Mouse (Mus musculus): ENCODE data around the gene Zfp341. TPM values are rescaled to one million over a fixed set of nuclear protein-coding genes. Genes with fewer than 3 reads are reported as not detected.

Gene Zfp341
- total and polyA plus RNA-seq, 3 experiments: 0.58 to 4.4 (median 1.6) TPM

GRCm38 (mm10) chr2:154603638-154604153, 9.4 kb upstream of the Zfp341 start, which contains the start of gene Pxmp4 (continued):
- TF ChIP-seq USF2 (conservative IDR thresholded peaks at IDR 0.05; ENCODE audit: low read depth, low read length): no peak
- no peak for TF ChIP-seq MAX (IDR thresholded peaks at IDR 0.05; ENCODE audit: low read length)
- TF ChIP-seq SMC3 (IDR thresholded peaks at IDR 0.05; ENCODE audit: low read depth, low read length): no peak
- no peak for TF ChIP-seq NELFE (IDR thresholded peaks at IDR 0.05; ENCODE audit: low read depth, low read length)
- TF ChIP-seq KAT2A (IDR thresholded peaks at IDR 0.05; ENCODE audit: insufficient replicate concordance, low read length): no peak
- TF ChIP-seq E2F4 (IDR thresholded peaks at IDR 0.05; ENCODE audit: insufficient replicate concordance, low read depth, low read length): no peak
- no peak for TF ChIP-seq ZC3H11A (IDR thresholded peaks at IDR 0.05; ENCODE audit: low read depth, low read length)
- TF ChIP-seq ZMIZ1 (IDR thresholded peaks at IDR 0.05; ENCODE audit: low read depth, low read length): no peak; the same call in 1 of the 2 replicates

- peaks cover 14 to 16% of the 10 kb centered on the region in 2 experiments for H3K4me1 ChIP-seq (ENCODE audit: control insufficient read depth in 1 of 2, insufficient read depth in 2 of 2)
- H3K9ac ChIP-seq (ENCODE audit: insufficient read depth, low read depth): peak overlapping the region; percentile 53
- no peaks in the 10 kb centered on the region for H3K9me3 ChIP-seq (replicated peaks; ENCODE audit: low read length)
- H3K27me3 ChIP-seq (replicated peaks): peaks cover 22% of the 10 kb centered on the region
- no peaks in the 10 kb centered on the region for H3K79me2 ChIP-seq (replicated peaks; ENCODE audit: control insufficient read depth, extremely low read depth, insufficient read depth, poor library complexity, severe bottlenecking)
- peak overlapping the region; percentile 98 for H3K4me2 ChIP-seq (ENCODE audit: insufficient read depth, low read depth, poor library complexity, severe bottlenecking)
- in situ Hi-C loops (cut with MboI; ENCODE audit: low pct_ligation_motif_present, low pct_unique_long_range_greater_than_20kb, low sequenced_read_pairs) (no loop called here), dilution Hi-C loops (cut with MboI; ENCODE audit: extremely low pct_ligation_motif_present, extremely low pct_unique_long_range_greater_than_20kb, low sequenced_read_pairs) (no loop called here)
- H3K27ac ChIP-seq (ENCODE audit: insufficient read depth, low read depth): no peak overlapping the region
- peaks cover 0 to 2% of the 10 kb centered on the region in 2 experiments for H3K36me3 ChIP-seq (replicated peaks in 1 of 2; ENCODE audit: control insufficient read depth in 1 of 2, insufficient read depth in 1 of 2, low read length in 1 of 2)
- DNase-seq (ENCODE audit: extremely low read depth): no peak
- H3K4me3 ChIP-seq (replicated peaks in 1 of 3; ENCODE audit: low read depth in 2 of 3, low read length in 2 of 3, poor library complexity in 1 of 3): peak overlapping the region; percentile 41 to 76 (median 54)
- TF ChIP-seq NELFE (IDR thresholded peaks at IDR 0.05; ENCODE audit: low read depth, low read length): no peak
- no peak for TF ChIP-seq HCFC1 (IDR thresholded peaks at IDR 0.05; ENCODE audit: low read depth, low read length)
- no peak for TF ChIP-seq MYC (IDR thresholded peaks at IDR 0.05; ENCODE audit: low read depth, low read length)
- no peak for TF ChIP-seq E2F4 (IDR thresholded peaks at IDR 0.05; ENCODE audit: insufficient replicate concordance, low read depth, low read length)
- no peak for TF ChIP-seq SIN3A (IDR thresholded peaks at IDR 0.05; ENCODE audit: low read length)
- no peak for TF ChIP-seq SMC3 (IDR thresholded peaks at IDR 0.05; ENCODE audit: low read depth, low read length)
- no peak for TF ChIP-seq GABPA (IDR thresholded peaks at IDR 0.05; ENCODE audit: insufficient replicate concordance, low read depth, low read length)
These were observed 8.9 kb upstream of the Zfp341 start for GRCm38 (mm10) chr2:154604156-154604555.

GRCm38 (mm10) chr2:154606965-154607364, 6.1 kb upstream of the Zfp341 start:
- no peaks in the 10 kb centered on the region for H3K9me3 ChIP-seq (replicated peaks; ENCODE audit: low read length)
- TF ChIP-seq PAX5 (IDR thresholded peaks at IDR 0.05; ENCODE audit: low read length) (no peak), E2F4 (IDR thresholded peaks at IDR 0.05; ENCODE audit: insufficient replicate concordance, low read depth, low read length) (no peak), JUND (conservative IDR thresholded peaks at IDR 0.05; ENCODE audit: low read depth, low read length) (no peak), ZC3H11A (IDR thresholded peaks at IDR 0.05; ENCODE audit: low read depth, low read length) (no peak)
- no peaks in the 10 kb centered on the region for H3K79me2 ChIP-seq (replicated peaks; ENCODE audit: control insufficient read depth, extremely low read depth, insufficient read depth, poor library complexity, severe bottlenecking)
- DNase-seq (ENCODE audit: extremely low read depth): no peak
- no peak overlapping the region for H3K27ac ChIP-seq (ENCODE audit: insufficient read depth, low read depth)
- H3K36me3 ChIP-seq (replicated peaks in 1 of 2; ENCODE audit: control insufficient read depth in 1 of 2, insufficient read depth in 1 of 2, low read length in 1 of 2): no peaks in the 10 kb centered on the region
- H3K4me1 ChIP-seq (ENCODE audit: control insufficient read depth in 1 of 2, insufficient read depth in 2 of 2): peaks cover 14 to 17% of the 10 kb centered on the region in 2 experiments
- H3K4me3 ChIP-seq (replicated peaks in 1 of 3; ENCODE audit: low read depth in 2 of 3, low read length in 2 of 3, poor library complexity in 1 of 3): no peak overlapping the region
- H3K27me3 ChIP-seq (replicated peaks): peaks cover 22% of the 10 kb centered on the region
- H3K9ac ChIP-seq (ENCODE audit: insufficient read depth, low read depth): no peak overlapping the region
- H3K4me2 ChIP-seq (ENCODE audit: insufficient read depth, low read depth, poor library complexity, severe bottlenecking): no peak overlapping the region
- dilution Hi-C loops (cut with MboI; ENCODE audit: extremely low pct_ligation_motif_present, extremely low pct_unique_long_range_greater_than_20kb, low sequenced_read_pairs) (no loop called here), in situ Hi-C loops (cut with MboI; ENCODE audit: low pct_ligation_motif_present, low pct_unique_long_range_greater_than_20kb, low sequenced_read_pairs) (loop anchor here (5.0 kb wide), 1 partner anchor 195 kb away; no protein-coding TSS in a partner anchor)

Data from CH12.LX (cell line).